In the genomic region with DNA sequence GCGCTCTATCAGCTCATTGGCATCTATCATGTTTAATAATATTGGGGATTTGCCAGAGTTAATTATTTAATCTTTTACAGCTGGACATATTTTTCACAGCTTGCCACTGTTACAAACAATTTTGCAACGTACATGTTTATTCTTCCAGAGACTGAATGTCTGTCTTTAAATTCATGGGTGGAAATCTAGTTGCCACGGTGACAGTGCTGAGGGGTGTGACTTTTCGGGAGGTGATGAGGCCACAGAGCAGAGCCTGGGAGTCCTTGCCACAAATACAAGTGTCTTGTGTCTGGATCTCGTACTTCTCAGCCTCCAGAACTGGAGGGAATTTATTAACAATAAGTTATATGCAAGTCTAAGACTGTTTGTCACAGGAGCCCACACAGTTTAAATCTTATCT, we compare ENCODE assay signal across 20 mouse cellular contexts.
A peak's percentile ranks its signal among the peaks of the same experiment; 100 is the strongest.
DNase-seq lines count a peak whose midpoint lies in the region; ATAC-seq and TF ChIP-seq lines count a peak whose summit lies in the region.
"Had no signal": no experiment of that assay in that cellular context is flagged by ENCODE, and none has a peak within 500 bp of the region (broad histone marks: within the 10 kb centered on the region; RNA-seq: fewer than 3 reads in every experiment).

No protein-coding gene starts in this region.

- WGBS in lung, embryonic 14.5 days: 36% methylated on average over 5 of the region's 5 CpGs

- H3K4me2 ChIP-seq in lung, embryonic 14.5 days: no peak overlapping the region
- H3K4me2 ChIP-seq: forebrain, embryonic 15.5 days; heart, embryonic 11.5 days; heart, embryonic 15.5 days; hindbrain, embryonic 14.5 days had no signal

- no peak overlapping the region for H3K4me3 ChIP-seq in lung, embryonic 14.5 days (ENCODE audit: low read depth, low read length)
- H3K4me3 ChIP-seq: embryonic facial prominence, embryonic 10.5 days; forebrain, embryonic 10.5 days; forebrain, embryonic 15.5 days; heart, adult 2 months; heart, embryonic 15.5 days had no signal

- no peaks in the 10 kb centered on the region for H3K27me3 ChIP-seq in lung, embryonic 14.5 days (ENCODE audit: insufficient read depth, low read length)
- H3K27me3 ChIP-seq: CH12.LX; forebrain, embryonic 15.5 days; heart, embryonic 15.5 days had no signal

- TF ChIP-seq CTCF in lung, embryonic 14.5 days (IDR thresholded peaks at IDR 0.05; ENCODE audit: low read depth): no peak

- peak; percentile 88; the same call in 1 of the 2 replicates for ATAC-seq in lung, embryonic 14.5 days (ENCODE audit: insufficient read depth)
- ATAC-seq: forebrain, embryonic 15.5 days had no signal

- H3K27ac ChIP-seq in lung, embryonic 14.5 days (ENCODE audit: low read depth): no peak overlapping the region
- H3K27ac ChIP-seq: embryonic facial prominence, embryonic 10.5 days; forebrain, embryonic 10.5 days; forebrain, embryonic 15.5 days; heart, adult 2 months; heart, embryonic 15.5 days; hindbrain, embryonic 14.5 days had no signal

- no peak overlapping the region for H3K9ac ChIP-seq in lung, embryonic 14.5 days
- H3K9ac ChIP-seq: forebrain, embryonic 15.5 days; heart, embryonic 15.5 days; hindbrain, embryonic 14.5 days had no signal

- no peaks in the 10 kb centered on the region for H3K9me3 ChIP-seq in lung, embryonic 14.5 days (ENCODE audit: low read depth, low read length)
- H3K9me3 ChIP-seq: embryonic facial prominence, embryonic 10.5 days; forebrain, embryonic 10.5 days; forebrain, embryonic 15.5 days; heart, embryonic 15.5 days had no signal

- no peaks in the 10 kb centered on the region for H3K36me3 ChIP-seq in lung, embryonic 14.5 days (ENCODE audit: insufficient read depth)
- H3K36me3 ChIP-seq: embryonic facial prominence, embryonic 10.5 days; forebrain, embryonic 10.5 days; forebrain, embryonic 15.5 days; heart, embryonic 15.5 days had no signal

- DNase-seq in lung, embryonic 14.5 days: peak; percentile 70
- DNase-seq in lung, adult 18-20 months: no peak
- peak; percentile 20 for DNase-seq in lung, postnatal 10 days
- DNase-seq in lung, postnatal 36 days: no peak
- peak; percentile 22 for DNase-seq in ZHBTc4 (ENCODE audit: low read depth, low spot score)
- no peak for DNase-seq in gastrocnemius, adult 18-20 months (ENCODE audit: low spot score)
- DNase-seq: adrenal gland, adult 8-10 months; adrenal gland, postnatal 36 days; cerebellum, adult 2 months; cerebellum, postnatal 10 days; gastrocnemius, postnatal 14 days; heart, adult 2 months; heart, postnatal 14 days had no signal

- H3K4me1 ChIP-seq in lung, embryonic 14.5 days (ENCODE audit: insufficient read depth): no peaks in the 10 kb centered on the region
- H3K4me1 ChIP-seq: forebrain, embryonic 15.5 days; heart, embryonic 15.5 days had no signal

Comparison
In these comparisons a context has a peak if more than half of its experiments do, and no peak if none do; other contexts are left out.
1. DNase-seq: peak in lung, embryonic 14.5 days (single experiment), lung, postnatal 10 days (single experiment) and ZHBTc4 (single experiment); none in lung, adult 18-20 months (0 of 2), lung, postnatal 36 days (single experiment) and gastrocnemius, adult 18-20 months (single experiment).